In genomic region chr14:54416229-54416775, GRCm38 (mm10) we compare ENCODE assay signal across 1 mouse cellular context.
TF ChIP-seq lines count a peak whose summit lies in the region.

No protein-coding gene starts in this region.

TF ChIP-seq in MEL, 35 proteins besides CTCF, POLR2A, EP300 and RAD21 (continued from another document):
- no peak for TF ChIP-seq POLR2AphosphoS5 (IDR thresholded peaks at IDR 0.05; ENCODE audit: borderline replicate concordance, low read depth, low read length)
- TF ChIP-seq SMC3 (IDR thresholded peaks at IDR 0.05; ENCODE audit: low read depth, low read length): no peak
- no peak for TF ChIP-seq GATA1 (IDR thresholded peaks at IDR 0.05; ENCODE audit: low read depth, low read length)
- no peak for TF ChIP-seq ZKSCAN1 (IDR thresholded peaks at IDR 0.05; ENCODE audit: low read depth, low read length)
- no peak for TF ChIP-seq ZMIZ1 (IDR thresholded peaks at IDR 0.05; ENCODE audit: low read depth, low read length)
- no peak for TF ChIP-seq MAZ (IDR thresholded peaks at IDR 0.05; ENCODE audit: low read depth, low read length)
- TF ChIP-seq MAX (IDR thresholded peaks at IDR 0.05; ENCODE audit: low read length): no peak
- no peak for TF ChIP-seq GABPA (IDR thresholded peaks at IDR 0.05; ENCODE audit: low read depth, low read length)
- no peak for TF ChIP-seq HCFC1 (IDR thresholded peaks at IDR 0.05; ENCODE audit: low read depth, low read length)
